Mouse (Mus musculus) heart, adult 2 months (tissue): ENCODE results near the gene Cux2.

Experiments used
- CTCF ChIP-seq: fragments of 200-600 bp; IDR thresholded peaks from 2 replicates; pipeline ENCODE4 v1.8.1; 2022; ENCODE audit warnings: antibody characterized with exemption, mild to moderate bottlenecking, moderate library complexity
- EP300 ChIP-seq: fragments of 200-500 bp; IDR thresholded peaks from 2 replicates; pipeline ENCODE4 v1.6.1; 2011; ENCODE audit warnings: low read depth, low read length, control low read depth; ENCODE audit not compliant: insufficient read depth

DNA sequence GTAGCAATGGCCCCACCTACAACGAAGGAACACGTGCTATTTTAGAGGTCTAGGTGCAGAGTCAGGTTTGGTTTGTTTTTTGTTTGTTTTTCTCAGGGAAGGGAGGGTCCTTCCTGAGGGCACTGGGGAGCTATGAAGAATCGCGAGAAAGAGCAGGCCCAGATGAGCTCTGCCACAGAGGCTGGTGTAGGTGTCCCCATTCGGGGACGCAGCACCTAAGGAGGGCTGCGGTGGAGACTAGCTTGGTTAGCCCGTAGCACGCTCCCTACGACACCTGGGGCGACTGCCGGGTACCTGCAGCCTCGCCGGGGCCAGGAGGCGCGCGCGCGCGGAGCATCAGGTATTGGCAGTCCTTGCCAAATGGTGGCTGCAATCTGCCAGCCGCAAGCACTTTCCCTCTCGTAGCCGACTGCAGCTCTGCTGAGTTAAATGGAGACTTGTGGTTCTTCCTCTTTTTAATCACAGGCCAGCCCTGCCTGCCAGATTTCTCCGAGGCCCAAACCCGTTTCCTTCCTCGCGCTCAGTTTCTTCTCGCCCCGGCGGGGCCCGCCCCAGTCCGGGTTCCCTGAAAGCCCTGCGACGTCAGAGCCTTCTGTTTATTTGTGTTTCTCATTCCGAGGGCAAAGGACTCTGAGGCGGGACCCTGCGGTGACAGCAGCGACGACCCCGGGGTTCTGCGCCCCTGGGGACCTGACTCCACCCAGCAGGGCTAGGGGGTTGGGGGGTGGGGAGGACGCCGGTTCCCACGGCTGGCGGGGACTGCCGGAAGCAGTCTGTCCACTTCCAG lies 211.4 kb downstream of the Cux2 start:
- TF ChIP-seq CTCF (no peak), EP300 (no peak; the same call in 1 of the 2 replicates)
